Mouse (Mus musculus): ENCODE data around the gene Hmgn1. TPM values are rescaled to one million over a fixed set of nuclear protein-coding genes. Genes with fewer than 3 reads are reported as not detected.

Hmgn1 gene
- polyA plus RNA-seq (2017; shearing (Covaris generic)): 100 to 1,000 TPM; 107 to 134 TPM

DNA sequence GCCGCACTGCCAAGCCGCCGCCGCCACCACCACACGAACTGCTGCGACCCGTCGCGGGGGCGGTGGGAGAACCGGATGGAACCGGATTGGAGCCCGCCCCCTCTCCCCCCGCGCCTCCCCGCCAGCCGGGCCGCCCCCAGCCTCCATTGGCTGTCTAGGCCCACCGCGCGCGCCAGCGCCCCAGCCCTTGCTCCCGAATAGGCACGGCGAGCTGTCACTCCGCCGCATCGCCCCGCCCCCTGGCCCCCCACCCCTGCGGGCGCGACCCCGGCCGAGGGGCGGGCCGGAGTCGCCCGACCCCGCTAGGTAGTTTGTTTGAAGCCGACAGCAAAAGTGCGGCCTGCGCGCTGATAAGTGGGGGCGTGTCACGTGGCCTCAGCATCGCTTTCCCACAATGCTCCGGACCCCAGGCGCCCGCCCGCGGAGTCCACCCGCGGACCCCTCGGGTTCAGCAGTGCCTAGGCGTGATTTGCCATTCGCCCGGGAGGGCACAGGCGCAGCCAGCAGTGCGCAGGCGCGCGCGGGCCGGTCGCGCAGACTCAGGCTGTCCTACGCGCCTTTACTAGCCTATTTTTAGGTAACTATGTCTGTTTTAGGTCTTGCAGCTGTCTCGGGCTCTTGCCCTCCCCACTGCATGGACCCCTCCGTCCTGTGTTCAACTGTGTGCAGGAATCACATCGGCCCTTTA lies at the start of gene Hmgn1:
Hmgn1 (minus strand) TSS at position 73 of the 688 bp plus-strand sequence.

DNA sequence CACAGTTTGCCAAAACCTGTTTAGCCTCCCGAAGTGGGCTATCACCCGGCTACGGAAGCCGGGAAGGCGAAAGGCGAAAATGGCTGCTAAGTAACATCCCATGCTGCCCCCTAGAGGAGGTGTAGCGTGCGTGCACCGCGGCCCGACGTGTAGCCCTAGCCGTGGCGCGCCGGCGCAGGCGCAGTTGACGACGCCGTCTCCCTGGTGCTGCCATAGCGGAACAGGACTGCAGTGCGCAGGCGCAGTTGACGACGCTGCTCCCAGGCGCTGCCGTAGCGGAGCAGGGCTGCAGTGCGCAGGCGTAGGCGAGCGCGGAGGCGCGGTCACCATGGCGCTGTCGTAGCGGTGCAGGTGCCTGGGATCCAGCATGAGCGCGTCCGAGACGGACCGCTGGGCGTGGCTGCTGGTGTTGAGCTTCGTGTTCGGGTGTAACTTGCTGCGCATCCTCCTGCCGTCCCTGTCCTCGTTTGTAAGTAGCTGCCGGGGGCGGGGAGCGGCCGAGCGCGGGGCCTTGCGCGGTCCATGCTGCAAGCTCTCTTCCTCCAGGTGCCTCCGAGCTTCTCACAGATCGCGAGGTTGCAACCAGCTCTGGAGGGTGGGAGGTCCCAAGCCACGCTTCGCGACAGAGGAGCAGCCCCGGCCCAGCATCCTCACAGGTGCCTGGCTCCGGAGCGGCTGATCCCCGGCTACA lies 17.7 kb upstream of the Hmgn1 start, which contains the start of gene Wrb:
Wrb (plus strand) TSS at position 298 of the 691 bp plus-strand sequence.

DNA sequence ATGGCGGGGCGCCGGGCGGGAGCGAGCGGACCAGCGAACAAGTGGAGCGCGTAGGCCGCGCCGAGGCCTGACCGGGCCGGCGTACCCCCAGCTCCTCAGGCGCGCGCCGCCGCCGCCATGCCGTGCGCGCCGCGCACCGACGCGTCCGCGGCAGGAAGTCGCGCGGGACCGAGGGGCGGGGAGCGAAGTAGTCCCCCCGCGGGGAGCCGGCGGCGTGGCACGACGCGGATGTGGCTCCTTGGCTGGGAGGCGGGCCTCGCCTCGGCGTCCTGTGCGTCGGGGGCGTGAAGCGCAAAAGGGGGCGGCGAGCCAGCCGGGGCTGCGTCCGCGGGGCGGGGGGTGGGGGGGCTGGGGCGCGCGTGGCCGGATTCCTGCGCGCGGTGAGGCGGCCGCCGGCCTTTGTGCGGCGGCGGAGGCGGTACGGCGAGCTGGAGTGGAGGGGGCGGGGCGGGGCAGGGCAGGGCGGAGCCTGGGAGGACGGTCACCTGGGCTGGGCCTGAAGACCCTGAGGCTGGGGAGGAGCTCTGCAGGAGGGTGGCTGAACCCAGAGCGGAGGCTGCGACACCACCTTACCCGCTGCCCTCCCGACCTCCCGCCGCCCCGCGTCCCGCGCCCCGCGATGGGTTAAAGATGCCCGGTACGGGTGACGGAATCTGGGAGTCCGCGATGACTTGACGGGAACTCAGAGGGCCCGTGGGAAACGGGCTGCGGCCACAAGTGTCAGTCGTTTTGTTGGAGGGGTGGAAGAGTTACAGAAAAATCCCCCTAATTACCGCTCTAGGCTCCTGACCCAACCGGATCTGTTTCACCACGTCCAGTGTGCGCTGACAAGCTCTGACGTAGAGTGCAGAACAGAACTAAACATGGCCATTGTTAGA lies 45.0 kb downstream of the Hmgn1 start, which contains the start of gene Brwd1:
Brwd1 (minus strand) TSS at position 226 of the 878 bp plus-strand sequence.

Other genes with a start within 250 kb of the Hmgn1 start
- 10 to 100 TPM; 46.3 to 51.7 TPM for gene Psmg1, start 136.8 kb downstream of the Hmgn1 start, polyA plus RNA-seq (2017; shearing (Covaris generic))
- gene Brwd1, start 45.2 kb downstream of the Hmgn1 start, polyA plus RNA-seq (2017; shearing (Covaris generic)): 10 to 100 TPM; 63.6 to 69.0 TPM
- gene Wrb, start 17.7 kb upstream of the Hmgn1 start, polyA plus RNA-seq (2017; shearing (Covaris generic)): 10 to 100 TPM in 1 of 2 experiments, 1 to 10 TPM in 1; 9.3 to 11.3 TPM
- gene Lca5l, start 64.5 kb upstream of the Hmgn1 start, polyA plus RNA-seq (2017; shearing (Covaris generic)): under 1 TPM; 0.10 to 0.11 TPM
- 1 to 10 TPM in 1 of 2 experiments, not detected in 1; 1.1 TPM for gene Sh3bgr, start 72.7 kb upstream of the Hmgn1 start, polyA plus RNA-seq (2017; shearing (Covaris generic))
- 1 to 10 TPM; 1.5 to 4.8 TPM for gene B3galt5, start 108.1 kb upstream of the Hmgn1 start, polyA plus RNA-seq (2017; shearing (Covaris generic))